Mouse (Mus musculus) embryonic facial prominence, embryonic 13.5 days (tissue): ENCODE measurements around the gene Amhr2. TPM values are rescaled to one million over a fixed set of nuclear protein-coding genes. Genes with fewer than 3 reads are reported as not detected.

Experiments
- ATAC-seq: fragments of 200-750 bp; cut with Nextera tagmentation; 2 replicates; pipeline ENCODE4 v1.8.0; 2017; ENCODE audit warnings: low read depth; ENCODE audit not compliant: insufficient number of reproducible peaks, insufficient read depth, low FRiP score, low TSS enrichment
- H3K27ac ChIP-seq: fragments of 300-500 bp; sonication (generic); 2 replicates; pipeline ENCODE4 v1.5.1; 2015; ENCODE audit warnings: moderate library complexity, mild to moderate bottlenecking, inconsistent platforms
- H3K27me3 ChIP-seq: fragments of 300-500 bp; sonication (generic); 2 replicates; pipeline ENCODE4 v1.6.1; 2015; ENCODE audit warnings: mild to moderate bottlenecking, inconsistent platforms
- H3K36me3 ChIP-seq: fragments of 300-500 bp; sonication (generic); 2 replicates; pipeline ENCODE4 v1.6.1; 2015; ENCODE audit warnings: mild to moderate bottlenecking, inconsistent platforms
- H3K4me1 ChIP-seq: fragments of 300-500 bp; sonication (generic); 2 replicates; pipeline ENCODE4 v1.6.1; 2015; ENCODE audit warnings: inconsistent platforms
- H3K4me2 ChIP-seq: fragments of 300-500 bp; sonication (generic); 2 replicates; pipeline ENCODE4 v1.6.1; 2015; ENCODE audit warnings: moderate library complexity, mild to moderate bottlenecking, inconsistent platforms
- H3K4me3 ChIP-seq: fragments of 300-500 bp; sonication (generic); 2 replicates; pipeline ENCODE4 v1.5.1; 2015; ENCODE audit warnings: mild to moderate bottlenecking, inconsistent platforms
- H3K9ac ChIP-seq: fragments of 300-500 bp; sonication (generic); 2 replicates; pipeline ENCODE4 v1.6.1; 2015; ENCODE audit warnings: mild to moderate bottlenecking, inconsistent platforms
- H3K9me3 ChIP-seq: fragments of 300-500 bp; sonication (generic); 2 replicates; pipeline ENCODE4 v1.6.1; 2016; ENCODE audit warnings: inconsistent platforms
- WGBS: fragments of 180-500 bp; shearing (Covaris S2); methylation state at CpG from one replicate; pipeline ENCODE4 v1.1.7; 2015; ENCODE audit warnings: mixed read lengths; 5-methylcytosine and 5-hydroxymethylcytosine counted together
- polyA plus RNA-seq: library from polyadenylated mRNA; unstranded; fragments of >200 nt; fragmentation: Nextera tagmentation; extraction: Ambion mirVana; gene quantifications from 2 replicates; pipeline ENCODE4 v1.2.1, GENCODE M21; 2015

Amhr2 gene
- polyA plus RNA-seq, 1 experiment from 2014 or later, result not detected

GRCm38 (mm10) chr15:102460409-102460808 is 15.2 kb downstream of the Amhr2 start:
- no peak overlapping the region for H3K4me3 ChIP-seq
- H3K9me3 ChIP-seq, result no peaks in the 10 kb centered on the region
- H3K4me2 ChIP-seq, result peak overlapping the region; percentile 65; the same call in 1 of the 2 replicates
- no peak for ATAC-seq
- H3K9ac ChIP-seq, result peak overlapping the region; percentile 44; the same call in 1 of the 2 replicates
- H3K36me3 ChIP-seq, result peaks cover 15% of the 10 kb centered on the region
- H3K27ac ChIP-seq, result no peak overlapping the region
- WGBS, result 78% methylated on average over 12 of the region's 12 CpGs
- H3K4me1 ChIP-seq, result peaks cover 9% of the 10 kb centered on the region
- no peaks in the 10 kb centered on the region for H3K27me3 ChIP-seq

- 68% methylated on average over 4 of the region's 4 CpGs for WGBS
- Histone ChIP-seq H3K27ac (no peak overlapping the region), H3K27me3 (no peaks in the 10 kb centered on the region), H3K9ac (peak overlapping the region; percentile 44; the same call in 1 of the 2 replicates), H3K4me2 (no peak overlapping the region), H3K4me1 (peaks cover 9% of the 10 kb centered on the region), H3K36me3 (peaks cover 15% of the 10 kb centered on the region), H3K4me3 (no peak overlapping the region), H3K9me3 (no peaks in the 10 kb centered on the region)
- no peak for ATAC-seq
Measured at GRCm38 (mm10) chr15:102460971-102461370, 15.8 kb downstream of the Amhr2 start.

- ATAC-seq, result no peak
Measured at GRCm38 (mm10) chr15:102461430-102462075, 16.4 kb downstream of the Amhr2 start.

GRCm38 (mm10) chr15:102463666-102464065 is 18.5 kb downstream of the Amhr2 start:
- H3K27ac ChIP-seq, result no peak overlapping the region
- no peak overlapping the region for H3K9ac ChIP-seq
- H3K4me3 ChIP-seq, result no peak overlapping the region
- peaks cover 15% of the 10 kb centered on the region for H3K36me3 ChIP-seq
- H3K27me3 ChIP-seq, result no peaks in the 10 kb centered on the region
- ATAC-seq, result no peak
- H3K4me1 ChIP-seq, result peaks cover 9% of the 10 kb centered on the region
- no peaks in the 10 kb centered on the region for H3K9me3 ChIP-seq
- H3K4me2 ChIP-seq, result no peak overlapping the region

More at GRCm38 (mm10) chr15:102461430-102462075, 16.4 kb downstream of the Amhr2 start:
- H3K9me3 ChIP-seq, result no peaks in the 10 kb centered on the region
- no peaks in the 10 kb centered on the region for H3K27me3 ChIP-seq
- WGBS, result 88% methylated on average over 9 of the region's 9 CpGs
- no peak overlapping the region for H3K27ac ChIP-seq
- H3K9ac ChIP-seq, result no peak overlapping the region
- H3K36me3 ChIP-seq, result peaks cover 15% of the 10 kb centered on the region
- peaks cover 9% of the 10 kb centered on the region for H3K4me1 ChIP-seq
- H3K4me3 ChIP-seq, result no peak overlapping the region
- no peak overlapping the region for H3K4me2 ChIP-seq

- Histone ChIP-seq H3K36me3 (peaks cover 5% of the 10 kb centered on the region; the same call in 1 of the 2 replicates), H3K27me3 (no peaks in the 10 kb centered on the region), H3K4me1 (peaks cover 12% of the 10 kb centered on the region), H3K9ac (no peak overlapping the region), H3K9me3 (no peaks in the 10 kb centered on the region), H3K4me2 (no peak overlapping the region), H3K4me3 (no peak overlapping the region), H3K27ac (no peak overlapping the region)
- WGBS, result 96% methylated on average over 9 of the region's 9 CpGs
- ATAC-seq, result no peak
Measured at GRCm38 (mm10) chr15:102468675-102469370, 23.7 kb downstream of the Amhr2 start.

- Histone ChIP-seq H3K9me3 (no peaks in the 10 kb centered on the region), H3K36me3 (peaks cover 18% of the 10 kb centered on the region), H3K27me3 (no peaks in the 10 kb centered on the region), H3K4me2 (peak within 1 kb of the TSS; percentile 73), H3K27ac (peak within 1 kb of the TSS; percentile 99), H3K4me3 (peak within 1 kb of the TSS; percentile 86), H3K9ac (peak within 1 kb of the TSS; percentile 98), H3K4me1 (peaks cover 12% of the 10 kb centered on the region)
- ATAC-seq, result peak; percentile 98
- under 1% methylated on average over 26 of the region's 40 CpGs for WGBS
Measured at GRCm38 (mm10) chr15:102470183-102470604, 25.0 kb downstream of the Amhr2 start, which contains the start of gene Pcbp2. Pcbp2 (plus strand) TSS chr15:102470539.

GRCm38 (mm10) chr15:102470605-102471294 is 25.6 kb downstream of the Amhr2 start:
- H3K27me3 ChIP-seq, result no peaks in the 10 kb centered on the region
- H3K9ac ChIP-seq, result peak overlapping the region; percentile 98
- ATAC-seq, result peak; percentile 53; the same call in 1 of the 2 replicates
- H3K27ac ChIP-seq, result peak overlapping the region; percentile 99
- H3K4me1 ChIP-seq, result peaks cover 12% of the 10 kb centered on the region
- WGBS, result under 1% methylated on average over 46 of the region's 67 CpGs
- peak overlapping the region; percentile 86 for H3K4me3 ChIP-seq
- H3K9me3 ChIP-seq, result no peaks in the 10 kb centered on the region
- H3K4me2 ChIP-seq, result peak overlapping the region; percentile 73
- H3K36me3 ChIP-seq, result peaks cover 24% of the 10 kb centered on the region

- H3K9me3 ChIP-seq, result no peaks in the 10 kb centered on the region
- H3K9ac ChIP-seq, result peak overlapping the region; percentile 98
- peak overlapping the region; percentile 86 for H3K4me3 ChIP-seq
- WGBS, result under 1% methylated on average over 10 of the region's 10 CpGs
- peak overlapping the region; percentile 73 for H3K4me2 ChIP-seq
- H3K27ac ChIP-seq, result peak overlapping the region; percentile 99
- H3K36me3 ChIP-seq, result peaks cover 29% of the 10 kb centered on the region
- H3K4me1 ChIP-seq, result peaks cover 12% of the 10 kb centered on the region
- no peak for ATAC-seq
- H3K27me3 ChIP-seq, result no peaks in the 10 kb centered on the region
Measured at GRCm38 (mm10) chr15:102471295-102471645, 26.1 kb downstream of the Amhr2 start.

GRCm38 (mm10) chr15:102471727-102472126 is 26.6 kb downstream of the Amhr2 start:
- H3K27ac ChIP-seq, result no peak overlapping the region
- H3K4me1 ChIP-seq, result peaks cover 12% of the 10 kb centered on the region
- H3K9ac ChIP-seq, result peak overlapping the region; percentile 98; the same call in 1 of the 2 replicates
- peaks cover 34% of the 10 kb centered on the region for H3K36me3 ChIP-seq
- H3K4me3 ChIP-seq, result peak overlapping the region; percentile 86
- H3K4me2 ChIP-seq, result peak overlapping the region; percentile 73
- no peak for ATAC-seq
- H3K27me3 ChIP-seq, result no peaks in the 10 kb centered on the region
- H3K9me3 ChIP-seq, result no peaks in the 10 kb centered on the region

- 0 out of 2 replicates have a peak overlapping the region, but pooled peaks have one; percentile 2 for H3K4me3 ChIP-seq
- peak overlapping the region; percentile 73; the same call in 1 of the 2 replicates for H3K4me2 ChIP-seq
- H3K27ac ChIP-seq, result no peak overlapping the region
- WGBS, result 62% methylated on average over 2 of the region's 2 CpGs
- H3K27me3 ChIP-seq, result no peaks in the 10 kb centered on the region
- H3K9me3 ChIP-seq, result no peaks in the 10 kb centered on the region
- no peak for ATAC-seq
- peaks cover 12% of the 10 kb centered on the region for H3K4me1 ChIP-seq
- H3K36me3 ChIP-seq, result peaks cover 49% of the 10 kb centered on the region
- H3K9ac ChIP-seq, result no peak overlapping the region
Measured at GRCm38 (mm10) chr15:102473246-102473645, 28.1 kb downstream of the Amhr2 start.

GRCm38 (mm10) chr15:102474520-102474919 is 29.4 kb downstream of the Amhr2 start:
- peaks cover 12% of the 10 kb centered on the region for H3K4me1 ChIP-seq
- no peaks in the 10 kb centered on the region for H3K27me3 ChIP-seq
- 87% methylated on average over 2 of the region's 2 CpGs for WGBS
- H3K4me2 ChIP-seq, result no peak overlapping the region
- no peak overlapping the region for H3K4me3 ChIP-seq
- H3K36me3 ChIP-seq, result peaks cover 60% of the 10 kb centered on the region
- no peaks in the 10 kb centered on the region for H3K9me3 ChIP-seq
- H3K27ac ChIP-seq, result no peak overlapping the region
- no peak overlapping the region for H3K9ac ChIP-seq
- ATAC-seq, result no peak
